Mouse (Mus musculus) neural tube, embryonic 11.5 days (tissue): Measurements from ENCODE around the gene Rpl32. TPM values are rescaled to one million over a fixed set of nuclear protein-coding genes. Genes with fewer than 3 reads are reported as not detected.

Source experiments
- ATAC-seq: fragments of 200-750 bp; cut with Nextera tagmentation; 2 replicates; pipeline ENCODE4 v1.8.0; 2017; ENCODE audit warnings: moderate number of reproducible peaks, mild to moderate bottlenecking, moderate TSS enrichment, moderate library complexity; ENCODE audit not compliant: insufficient read depth, low FRiP score, low TSS enrichment
- DNase-seq: peaks from one replicate; pipeline ENCODE4 v3.0.0-alpha.2; 2015; ENCODE audit warnings: low spot score
- H3K27ac ChIP-seq: fragments of 300-500 bp; sonication (generic); 2 replicates; pipeline ENCODE4 v1.5.1; 2014; ENCODE audit warnings: low read depth, mild to moderate bottlenecking, low read length
- H3K27me3 ChIP-seq: fragments of 300-500 bp; sonication (generic); 2 replicates; pipeline ENCODE4 v1.6.1; 2014; ENCODE audit warnings: mild to moderate bottlenecking, low read length, mixed read lengths; ENCODE audit not compliant: control insufficient read depth, insufficient read depth
- H3K36me3 ChIP-seq: fragments of 300-500 bp; sonication (generic); 2 replicates; pipeline ENCODE4 v1.6.1; 2014; ENCODE audit warnings: mild to moderate bottlenecking, low read length, moderate library complexity, mixed read lengths; ENCODE audit not compliant: control insufficient read depth, insufficient read depth
- H3K4me1 ChIP-seq: fragments of 300-500 bp; sonication (generic); 2 replicates; pipeline ENCODE4 v1.6.1; 2014; ENCODE audit warnings: low read length, mixed read lengths; ENCODE audit not compliant: control insufficient read depth, insufficient read depth
- H3K4me2 ChIP-seq: fragments of 300-500 bp; sonication (generic); 2 replicates; pipeline ENCODE4 v1.6.1; 2014; ENCODE audit warnings: low read depth, mild to moderate bottlenecking, moderate library complexity
- H3K4me3 ChIP-seq: fragments of 300-500 bp; sonication (generic); 2 replicates; pipeline ENCODE4 v1.5.1; 2014; ENCODE audit warnings: low read depth, low read length
- H3K9ac ChIP-seq: fragments of 300-500 bp; sonication (generic); 2 replicates; pipeline ENCODE4 v1.6.1; 2014; ENCODE audit warnings: mild to moderate bottlenecking, low read length
- H3K9me3 ChIP-seq: fragments of 300-500 bp; sonication (generic); 2 replicates; pipeline ENCODE4 v1.6.1; 2016; ENCODE audit warnings: low read length; ENCODE audit not compliant: control insufficient read depth
- whole genome bisulfite sequencing: fragments of 180-500 bp; shearing (Covaris S2); extraction: QIAGEN DNeasy Blood & Tissue Kit; methylation state at CpG from one replicate; pipeline ENCODE4 v1.1.7; 2014; 5-methylcytosine and 5-hydroxymethylcytosine counted together
- polyA plus RNA-seq: library from polyadenylated mRNA; unstranded; fragments of >200 nt; fragmentation: Nextera tagmentation; extraction: Ambion mirVana; gene quantifications from 2 replicates; pipeline ENCODE4 v1.2.1, GENCODE M21; 2014

The Rpl32 gene
- 1,610 and 1,750 TPM in 2 replicates for polyA plus RNA-seq

DNA sequence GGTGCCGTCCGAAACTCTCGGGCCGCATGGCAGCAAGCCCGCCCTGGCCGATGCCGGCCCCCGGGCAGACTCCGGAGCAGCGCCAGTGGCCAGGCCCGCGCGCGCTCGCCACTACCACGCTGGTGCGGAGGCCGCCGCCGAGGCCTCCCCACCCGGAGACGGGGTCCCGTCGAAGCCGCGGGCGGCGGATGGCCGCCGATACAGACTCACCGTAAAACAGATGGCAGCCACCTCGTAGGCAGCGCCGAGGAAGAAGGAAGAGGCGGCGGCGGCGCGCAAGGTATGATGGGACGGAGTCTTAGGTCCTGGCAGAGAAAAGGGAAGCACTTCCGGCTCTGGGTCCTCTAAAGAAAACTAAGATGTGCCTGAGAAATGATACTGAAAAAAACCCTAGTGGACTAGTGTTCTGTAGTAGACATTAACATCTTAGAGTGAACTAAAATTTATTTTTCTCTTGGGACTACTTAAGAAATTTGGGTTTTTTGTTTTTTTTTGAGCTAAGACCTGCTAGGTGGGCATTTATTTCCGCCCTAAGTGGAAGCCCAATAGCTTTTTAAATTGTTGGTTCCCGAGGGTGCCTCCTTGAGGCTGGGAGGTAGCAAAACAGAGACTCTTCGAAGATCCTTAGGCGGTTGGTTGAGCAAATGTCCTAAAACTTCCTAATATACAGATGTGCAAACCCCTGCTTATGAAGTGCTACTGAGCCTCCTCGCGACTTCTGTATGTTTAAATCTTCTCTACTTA, at the start of gene Rpl32:
Gene Rpl32 (minus strand): TSS at position 260 of the 744 bp plus-strand sequence.
- Histone ChIP-seq H3K27ac (peak within 1 kb of the TSS; percentile 94), H3K9me3 (no peaks in the 10 kb centered on the region), H3K9ac (peak within 1 kb of the TSS; percentile 85), H3K4me3 (peak within 1 kb of the TSS; percentile 63), H3K36me3 (peaks cover 15% of the 10 kb centered on the region), H3K4me1 (peaks cover 15% of the 10 kb centered on the region), H3K27me3 (no peaks in the 10 kb centered on the region), H3K4me2 (peak within 1 kb of the TSS; percentile 83)
- peak; percentile 82 for ATAC-seq
- peak; percentile 90 for DNase-seq
- WGBS, result under 1% methylated on average over 47 of the region's 47 CpGs

DNA sequence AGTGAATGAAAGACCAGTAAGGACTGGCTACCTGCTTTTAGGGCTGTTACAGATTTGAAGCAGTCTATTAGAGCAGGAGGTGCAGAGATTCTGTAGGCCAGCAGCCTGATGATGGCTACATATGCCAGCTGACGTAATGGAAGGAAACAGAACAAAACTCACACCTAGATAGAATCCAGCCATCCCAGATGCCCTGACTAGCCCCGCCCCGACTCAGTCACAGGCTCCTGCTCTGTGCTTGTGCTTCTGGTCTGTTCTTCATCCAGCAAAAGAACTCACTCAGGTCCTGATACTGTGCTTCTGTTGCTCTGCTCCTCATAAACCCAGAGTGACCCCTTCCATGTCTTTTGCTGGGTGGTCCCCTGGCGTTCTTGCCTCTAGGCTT, 47.8 kb upstream of the Rpl32 start:
- Histone ChIP-seq H3K4me1 (peaks cover 3% of the 10 kb centered on the region; the same call in 1 of the 2 replicates), H3K27ac (no peak overlapping the region), H3K4me3 (no peak overlapping the region), H3K27me3 (no peaks in the 10 kb centered on the region), H3K9ac (no peak overlapping the region), H3K9me3 (no peaks in the 10 kb centered on the region), H3K36me3 (no peaks in the 10 kb centered on the region), H3K4me2 (no peak overlapping the region)
- 88% methylated on average over 4 of the region's 4 CpGs for WGBS
- ATAC-seq, result no peak
- no peak for DNase-seq

DNA sequence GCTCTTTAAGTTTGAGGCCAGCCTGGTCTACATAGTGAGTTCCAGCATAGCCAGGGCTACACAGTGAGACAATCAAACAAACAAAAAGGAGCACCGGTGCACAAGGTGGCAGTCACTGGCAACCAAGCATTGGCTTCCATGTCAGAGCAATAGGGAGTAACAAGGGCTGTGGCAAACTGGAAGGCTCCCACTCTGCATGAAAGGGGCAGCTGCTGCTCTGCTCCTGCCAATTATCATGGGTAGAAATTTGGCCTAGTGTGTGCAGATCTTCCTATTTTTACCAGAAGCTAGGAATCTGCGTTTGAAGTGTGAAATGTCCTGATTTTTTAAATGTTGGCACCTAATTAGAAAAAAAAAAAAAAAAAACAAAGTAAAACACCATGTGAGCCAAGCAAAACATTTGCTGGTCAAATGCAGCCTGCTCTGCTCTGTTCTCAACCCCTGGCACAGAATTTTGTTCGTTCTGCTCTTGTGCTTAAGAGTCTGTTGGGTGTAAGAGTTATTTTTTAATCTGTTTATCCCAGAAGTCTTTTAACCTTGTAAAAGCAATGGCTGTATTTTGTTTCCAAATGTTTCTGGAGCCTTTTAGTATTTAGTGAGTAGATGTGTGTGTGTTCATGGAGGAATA, 47.3 kb upstream of the Rpl32 start:
- ATAC-seq (no peak), DNase-seq (no peak)
- H3K9me3 ChIP-seq, result no peaks in the 10 kb centered on the region
- peaks cover 3% of the 10 kb centered on the region; the same call in 1 of the 2 replicates for H3K4me1 ChIP-seq
- H3K27me3 ChIP-seq, result no peaks in the 10 kb centered on the region
- 87% methylated on average over 3 of the region's 3 CpGs for WGBS
- no peak overlapping the region for H3K4me2 ChIP-seq
- H3K9ac ChIP-seq, result no peak overlapping the region
- H3K36me3 ChIP-seq, result no peaks in the 10 kb centered on the region
- no peak overlapping the region for H3K4me3 ChIP-seq
- H3K27ac ChIP-seq, result no peak overlapping the region

DNA sequence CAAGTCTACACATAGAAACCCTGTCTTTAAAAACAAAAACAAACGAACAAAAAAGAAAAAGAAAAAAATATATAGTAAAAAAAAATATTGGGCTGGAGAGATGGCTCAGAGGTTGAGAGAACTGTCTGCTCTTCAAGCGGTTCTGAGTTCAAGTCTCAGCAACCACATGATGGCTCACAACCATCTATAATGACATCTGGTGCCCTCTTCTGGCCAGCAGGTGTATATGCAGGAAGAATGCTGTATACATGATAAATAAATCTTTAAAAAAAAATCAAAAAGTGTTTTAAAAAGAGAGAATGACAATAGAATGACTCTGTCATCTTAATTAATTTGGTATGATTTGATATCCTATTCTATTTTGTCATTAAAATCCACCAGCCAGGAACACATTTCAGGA, 45.9 kb upstream of the Rpl32 start:
- H3K4me3 ChIP-seq, result no peak overlapping the region
- H3K9ac ChIP-seq, result no peak overlapping the region
- H3K4me2 ChIP-seq, result no peak overlapping the region
- H3K27me3 ChIP-seq, result no peaks in the 10 kb centered on the region
- H3K36me3 ChIP-seq, result no peaks in the 10 kb centered on the region
- DNase-seq (no peak), ATAC-seq (no peak)
- H3K9me3 ChIP-seq, result no peaks in the 10 kb centered on the region
- no peak overlapping the region for H3K27ac ChIP-seq
- H3K4me1 ChIP-seq, result peaks cover 3% of the 10 kb centered on the region; the same call in 1 of the 2 replicates
- 69% methylated on average over 2 of the region's 2 CpGs for whole genome bisulfite sequencing

DNA sequence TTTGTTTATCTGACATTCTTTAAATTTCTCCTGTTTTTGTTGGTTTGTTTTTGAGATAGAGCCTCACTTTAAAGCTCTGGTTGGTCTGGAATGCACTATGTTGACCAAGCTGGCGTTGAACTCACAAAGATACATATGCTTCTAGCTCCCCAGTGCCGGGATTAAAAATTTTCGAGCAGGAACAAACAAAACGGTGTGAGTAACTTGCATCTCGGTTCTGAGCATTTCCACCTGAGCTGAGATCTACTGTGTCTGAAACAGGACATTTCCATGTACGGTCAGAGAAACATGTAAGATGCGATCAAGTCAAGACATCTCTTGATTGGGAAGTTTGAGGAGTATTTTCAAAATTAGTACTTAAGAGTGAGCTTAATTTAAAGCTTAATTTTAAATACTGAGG, 45.4 kb upstream of the Rpl32 start:
- Histone ChIP-seq H3K4me1 (peaks cover 3% of the 10 kb centered on the region; the same call in 1 of the 2 replicates), H3K36me3 (peaks cover 2% of the 10 kb centered on the region), H3K27ac (peak overlapping the region; percentile 85), H3K9ac (peak overlapping the region; percentile 55), H3K4me2 (peak overlapping the region; percentile 58), H3K9me3 (no peaks in the 10 kb centered on the region), H3K4me3 (peak overlapping the region; percentile 55), H3K27me3 (no peaks in the 10 kb centered on the region)
- ATAC-seq, result no peak
- 52% methylated on average over 7 of the region's 7 CpGs for WGBS
- no peak for DNase-seq

DNA sequence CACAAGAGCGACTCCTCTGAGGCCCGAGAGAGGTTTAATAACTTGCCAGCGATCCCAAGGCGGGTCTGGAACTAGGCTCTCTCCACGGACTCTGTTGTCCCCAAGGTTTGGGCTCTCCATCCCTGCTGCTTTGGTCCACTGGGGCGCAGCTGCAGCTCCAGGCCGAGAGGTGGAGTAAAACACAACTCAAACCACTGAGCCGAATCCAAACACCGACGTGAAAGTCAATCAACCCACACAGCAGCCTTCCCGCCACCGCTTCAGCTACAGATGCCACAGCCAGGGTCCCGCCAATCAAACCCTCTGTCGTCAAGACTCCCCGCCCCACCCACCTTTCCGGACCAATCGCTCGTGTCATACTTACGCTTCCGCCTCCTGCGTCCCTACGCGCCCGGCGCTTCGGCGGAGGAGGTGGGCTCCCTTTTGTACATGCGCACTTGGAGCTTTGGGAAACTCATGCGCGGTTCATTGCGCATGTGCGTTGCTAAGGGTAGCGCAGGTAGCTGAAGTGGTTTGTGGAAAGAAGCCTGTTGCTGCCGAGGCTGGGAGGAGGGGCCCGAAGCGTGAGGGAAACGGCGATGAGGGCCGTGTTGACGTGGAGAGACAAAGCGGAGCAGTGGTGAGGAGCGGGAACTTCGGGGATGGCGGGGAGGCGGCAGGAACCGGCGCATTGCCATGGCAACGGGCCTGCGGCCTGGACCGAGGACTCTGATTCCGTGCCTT, 44.7 kb upstream of the Rpl32 start, which contains the start of the genes Mbd4 and Ift122:
Gene Mbd4 (minus strand): TSS at position 281 of the 723 bp plus-strand sequence.
Gene Ift122 (plus strand): TSS at position 380 of the 723 bp plus-strand sequence.
- peak within 1 kb of the TSS; percentile 69 for H3K4me2 ChIP-seq
- peak within 1 kb of the TSS; percentile 69 for H3K9ac ChIP-seq
- H3K27me3 ChIP-seq, result no peaks in the 10 kb centered on the region
- H3K27ac ChIP-seq, result peak within 1 kb of the TSS; percentile 85
- under 1% methylated on average over 50 of the region's 51 CpGs for WGBS
- H3K36me3 ChIP-seq, result peaks cover 3% of the 10 kb centered on the region
- peaks cover 3% of the 10 kb centered on the region; the same call in 1 of the 2 replicates for H3K4me1 ChIP-seq
- H3K4me3 ChIP-seq, result peak within 1 kb of the TSS; percentile 55
- peak; percentile 100 for DNase-seq
- peak; percentile 97 for ATAC-seq
- no peaks in the 10 kb centered on the region for H3K9me3 ChIP-seq

DNA sequence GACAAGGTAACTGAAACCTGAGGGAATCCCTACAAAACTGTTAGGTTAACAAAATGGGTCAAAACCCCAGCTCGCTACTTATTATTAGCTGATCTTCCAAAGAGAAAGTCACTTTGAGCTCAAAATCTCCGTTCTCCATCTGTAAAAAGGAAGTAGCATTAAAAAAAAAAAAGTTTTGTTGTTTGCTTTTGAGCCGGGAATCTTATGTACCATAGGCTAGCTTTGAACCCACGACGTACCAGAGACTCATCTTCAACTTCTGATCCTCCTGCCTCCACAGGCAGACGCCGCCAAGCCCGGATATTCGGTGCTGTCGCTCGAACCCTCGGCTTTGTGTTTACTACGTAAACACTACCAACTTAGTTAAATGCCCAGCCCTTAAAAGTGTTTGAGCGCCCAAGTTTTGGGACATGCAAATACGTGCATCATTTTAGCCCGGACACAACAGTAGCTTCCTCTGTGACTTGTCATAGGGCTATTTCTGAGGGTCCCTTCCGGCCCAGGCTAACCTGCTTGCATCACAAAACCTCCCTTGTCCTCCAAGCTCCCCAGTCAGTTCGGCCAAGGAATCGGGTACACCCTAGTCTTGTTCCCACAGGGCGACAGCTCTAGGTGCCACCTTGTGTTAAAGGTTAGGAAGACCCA, 44.0 kb upstream of the Rpl32 start:
- no peak for ATAC-seq
- Histone ChIP-seq H3K4me1 (peaks cover 3% of the 10 kb centered on the region; the same call in 1 of the 2 replicates), H3K9me3 (no peaks in the 10 kb centered on the region), H3K27me3 (no peaks in the 10 kb centered on the region), H3K4me2 (peak overlapping the region; percentile 69), H3K4me3 (peak overlapping the region; percentile 55), H3K36me3 (peaks cover 3% of the 10 kb centered on the region), H3K9ac (peak overlapping the region; percentile 69), H3K27ac (peak overlapping the region; percentile 74)
- WGBS, result 6% methylated on average over 20 of the region's 20 CpGs
- DNase-seq, result no peak

DNA sequence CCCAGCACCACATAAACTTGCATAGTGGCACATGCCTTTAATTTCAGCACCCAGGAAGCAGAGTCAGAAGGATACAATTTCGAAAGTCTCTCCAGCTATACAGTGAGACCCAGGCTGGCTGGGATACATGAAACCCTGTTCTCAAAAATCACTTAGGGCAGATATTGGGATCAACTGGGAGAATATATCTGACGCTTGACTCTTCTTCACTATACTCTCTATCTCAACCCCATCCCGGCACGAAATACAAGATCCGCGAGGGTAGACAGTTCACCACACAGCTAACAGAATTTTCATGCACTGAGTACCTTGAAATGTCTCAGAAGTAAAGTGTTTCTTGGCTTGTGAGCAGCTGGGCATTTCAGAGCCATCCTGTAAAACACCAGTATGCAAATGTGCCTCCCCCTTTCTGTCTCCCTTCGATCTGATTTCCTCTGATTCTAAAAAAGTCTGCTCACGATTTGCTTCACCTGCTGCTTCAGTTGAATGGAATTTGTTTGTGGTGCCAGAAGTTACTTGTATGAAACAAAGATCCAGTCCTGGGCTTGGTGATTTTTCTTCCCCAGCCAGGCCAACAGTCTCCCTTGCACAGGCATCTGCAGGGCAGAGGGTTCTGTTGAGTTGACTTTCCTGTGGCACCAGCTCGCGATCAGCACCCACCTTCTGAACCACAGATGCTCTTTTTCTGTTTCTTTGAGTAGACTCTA, 40.2 kb upstream of the Rpl32 start:
- Histone ChIP-seq H3K36me3 (peaks cover 4% of the 10 kb centered on the region), H3K9ac (no peak overlapping the region), H3K27ac (no peak overlapping the region), H3K4me2 (no peak overlapping the region), H3K27me3 (no peaks in the 10 kb centered on the region), H3K4me3 (no peak overlapping the region), H3K9me3 (no peaks in the 10 kb centered on the region), H3K4me1 (peaks cover 3% of the 10 kb centered on the region; the same call in 1 of the 2 replicates)
- no peak for DNase-seq
- WGBS, result 97% methylated on average over 10 of the region's 10 CpGs
- no peak for ATAC-seq
